In genomic region chr1:93823796-93824495, GRCm38 (mm10) we compare ENCODE assay signal across 11 mouse cellular contexts. TPM values are rescaled to one million over a fixed set of nuclear protein-coding genes. Genes with fewer than 3 reads are reported as not detected.
A peak's percentile ranks its signal among the peaks of the same experiment; 100 is the strongest.
DNase-seq lines count a peak whose midpoint lies in the region; ATAC-seq lines count a peak whose summit lies in the region.
"Had no signal": no experiment of that assay in that cellular context is flagged by ENCODE, and none has a peak within 500 bp of the region (broad histone marks: within the 10 kb centered on the region; RNA-seq: fewer than 3 reads in every experiment).

No protein-coding gene starts in this region.

- no peaks in the 10 kb centered on the region; the same call in 1 of the 2 replicates for H3K4me1 ChIP-seq in forebrain, embryonic 11.5 days (replicated peaks; ENCODE audit: control insufficient read depth, insufficient read depth, low read length)
- peaks cover 17% of the 10 kb centered on the region for H3K4me1 ChIP-seq in forebrain, embryonic 16.5 days (replicated peaks; ENCODE audit: control insufficient read depth, insufficient read depth, low read length)
- H3K4me1 ChIP-seq in lung, embryonic 15.5 days: peaks cover 5% of the 10 kb centered on the region
- peaks cover 6% of the 10 kb centered on the region; the same call in 1 of the 2 replicates for H3K4me1 ChIP-seq in intestine, embryonic 15.5 days (replicated peaks)
- H3K4me1 ChIP-seq in neural tube, embryonic 14.5 days (ENCODE audit: control insufficient read depth, insufficient read depth, low read length): peaks cover 10% of the 10 kb centered on the region; the same call in 1 of the 2 replicates

- no peak for DNase-seq in forebrain, embryonic 11.5 days (ENCODE audit: low spot score)
- DNase-seq in lung, adult 18-20 months: no peak
- DNase-seq in gastrocnemius, postnatal 4 days (ENCODE audit: low spot score in 2 of 2): no peak
- DNase-seq in thymus, postnatal 25 days: no peak
- DNase-seq: adrenal gland, postnatal 36 days; thymus, postnatal 14 days had no signal

- no peak overlapping the region; the same call in 1 of the 2 replicates for H3K9ac ChIP-seq in forebrain, embryonic 11.5 days (ENCODE audit: low read length)
- H3K9ac ChIP-seq in forebrain, embryonic 16.5 days (replicated peaks; ENCODE audit: low read depth, low read length): no peak overlapping the region
- H3K9ac ChIP-seq in lung, embryonic 15.5 days: no peak overlapping the region
- H3K9ac ChIP-seq in intestine, embryonic 15.5 days: peak overlapping the region; percentile 66; the same call in 1 of the 2 replicates
- H3K9ac ChIP-seq in neural tube, embryonic 14.5 days (replicated peaks; ENCODE audit: low read depth, low read length): no peak overlapping the region

- H3K4me3 ChIP-seq in forebrain, embryonic 11.5 days (ENCODE audit: low read depth, low read length): no peak overlapping the region
- H3K4me3 ChIP-seq in forebrain, embryonic 16.5 days (replicated peaks; ENCODE audit: low read length): no peak overlapping the region
- H3K4me3 ChIP-seq in lung, embryonic 15.5 days: no peak overlapping the region
- peak overlapping the region; percentile 52; the same call in 1 of the 2 replicates for H3K4me3 ChIP-seq in intestine, embryonic 15.5 days (replicated peaks)
- peak overlapping the region; percentile 55; the same call in 1 of the 2 replicates for H3K4me3 ChIP-seq in neural tube, embryonic 14.5 days (ENCODE audit: low read depth, low read length)

- no peaks in the 10 kb centered on the region for H3K9me3 ChIP-seq in forebrain, embryonic 11.5 days (ENCODE audit: control insufficient read depth, low read length)
- H3K9me3 ChIP-seq in forebrain, embryonic 16.5 days (ENCODE audit: control insufficient read depth, low read length): no peaks in the 10 kb centered on the region
- no peaks in the 10 kb centered on the region for H3K9me3 ChIP-seq in lung, embryonic 15.5 days
- H3K9me3 ChIP-seq in intestine, embryonic 15.5 days: no peaks in the 10 kb centered on the region
- no peaks in the 10 kb centered on the region for H3K9me3 ChIP-seq in neural tube, embryonic 14.5 days (ENCODE audit: control insufficient read depth, low read length)

- no peaks in the 10 kb centered on the region for H3K27me3 ChIP-seq in forebrain, embryonic 11.5 days (ENCODE audit: control insufficient read depth, insufficient read depth, low read length)
- no peaks in the 10 kb centered on the region for H3K27me3 ChIP-seq in forebrain, embryonic 16.5 days (replicated peaks; ENCODE audit: control insufficient read depth, insufficient read depth, low read length)
- no peaks in the 10 kb centered on the region for H3K27me3 ChIP-seq in lung, embryonic 15.5 days
- no peaks in the 10 kb centered on the region for H3K27me3 ChIP-seq in intestine, embryonic 15.5 days (replicated peaks)
- H3K27me3 ChIP-seq in neural tube, embryonic 14.5 days (ENCODE audit: control insufficient read depth, insufficient read depth, low read length): no peaks in the 10 kb centered on the region

- H3K27ac ChIP-seq in forebrain, embryonic 11.5 days (ENCODE audit: low read depth, low read length): peak overlapping the region; percentile 72; the same call in 1 of the 2 replicates
- no peak overlapping the region for H3K27ac ChIP-seq in forebrain, embryonic 16.5 days (ENCODE audit: low read length)
- no peak overlapping the region for H3K27ac ChIP-seq in lung, embryonic 15.5 days
- H3K27ac ChIP-seq in intestine, embryonic 15.5 days: peak overlapping the region; percentile 96
- H3K27ac ChIP-seq in neural tube, embryonic 14.5 days (ENCODE audit: low read depth, low read length): peak overlapping the region; percentile 95

- no peak overlapping the region; the same call in 1 of the 2 replicates for H3K4me2 ChIP-seq in forebrain, embryonic 11.5 days (ENCODE audit: low read depth, low read length, severe bottlenecking)
- H3K4me2 ChIP-seq in forebrain, embryonic 16.5 days (ENCODE audit: low read length): no peak overlapping the region
- H3K4me2 ChIP-seq in lung, embryonic 15.5 days: peak overlapping the region; percentile 65; the same call in 1 of the 2 replicates
- H3K4me2 ChIP-seq in intestine, embryonic 15.5 days (replicated peaks): peak overlapping the region; percentile 83
- peak overlapping the region; percentile 66; the same call in 1 of the 2 replicates for H3K4me2 ChIP-seq in neural tube, embryonic 14.5 days (ENCODE audit: low read depth, low read length)

- no peak for ATAC-seq in forebrain, embryonic 11.5 days (replicated peaks; ENCODE audit: low FRiP score)
- ATAC-seq in forebrain, embryonic 16.5 days: no peak
- no peak for ATAC-seq in lung, embryonic 15.5 days (ENCODE audit: borderline replicate concordance, extremely low read depth, low FRiP score, low TSS enrichment)
- no peak for ATAC-seq in intestine, embryonic 15.5 days
- no peak for ATAC-seq in neural tube, embryonic 14.5 days (ENCODE audit: low read depth)

- WGBS in forebrain, embryonic 11.5 days: 82% methylated on average over 3 of the region's 3 CpGs
- 73% methylated on average over 3 of the region's 3 CpGs for WGBS in forebrain, embryonic 16.5 days
- 64% methylated on average over 3 of the region's 3 CpGs for WGBS in lung, embryonic 15.5 days
- 83% methylated on average over 3 of the region's 3 CpGs for WGBS in intestine, embryonic 15.5 days
- 79% methylated on average over 3 of the region's 3 CpGs for WGBS in neural tube, embryonic 14.5 days

- H3K36me3 ChIP-seq in forebrain, embryonic 11.5 days (ENCODE audit: control insufficient read depth, insufficient read depth, low read length): peaks cover 3% of the 10 kb centered on the region
- H3K36me3 ChIP-seq in forebrain, embryonic 16.5 days (ENCODE audit: control insufficient read depth, insufficient read depth): peaks cover 2% of the 10 kb centered on the region; the same call in 1 of the 2 replicates
- peaks cover 25% of the 10 kb centered on the region for H3K36me3 ChIP-seq in lung, embryonic 15.5 days
- peaks cover 7% of the 10 kb centered on the region; the same call in 1 of the 2 replicates for H3K36me3 ChIP-seq in intestine, embryonic 15.5 days
- H3K36me3 ChIP-seq in neural tube, embryonic 14.5 days (ENCODE audit: control insufficient read depth, insufficient read depth, low read length): peaks cover 11% of the 10 kb centered on the region

RNA-seq across cellular contexts. Expression of gene D2hgdh, which starts 0.8 kb away (rescaled TPM):
- 11.5 and 12.5 TPM in 2 replicates for polyA plus RNA-seq in forebrain, embryonic 11.5 days (2014; fragmentation: Nextera tagmentation; extraction: Ambion mirVana)
- polyA plus RNA-seq in forebrain, embryonic 16.5 days (2015; fragmentation: Nextera tagmentation; extraction: Ambion mirVana): 17.2 and 19.5 TPM in 2 replicates
- polyA plus RNA-seq in lung, embryonic 15.5 days (2015; fragmentation: Nextera tagmentation; extraction: Ambion mirVana): 12.5 and 14.9 TPM in 2 replicates
- 14.0 and 14.1 TPM in 2 replicates for polyA plus RNA-seq in intestine, embryonic 15.5 days (2015; fragmentation: Nextera tagmentation; extraction: Ambion mirVana)
- 12.3 and 14.7 TPM in 2 replicates for polyA plus RNA-seq in neural tube, embryonic 14.5 days (2014; fragmentation: Nextera tagmentation; extraction: Ambion mirVana)
- total RNA-seq in gastrocnemius, postnatal 4 days (2021): 10 to 100 TPM; 19.6 to 24.0 TPM

RNA-seq across cellular contexts. Expression of gene Ing5, which starts 20.2 kb away (rescaled TPM):
- 22.9 and 24.9 TPM in 2 replicates for polyA plus RNA-seq in forebrain, embryonic 11.5 days (2014; fragmentation: Nextera tagmentation; extraction: Ambion mirVana)
- 11.9 and 12.3 TPM in 2 replicates for polyA plus RNA-seq in forebrain, embryonic 16.5 days (2015; fragmentation: Nextera tagmentation; extraction: Ambion mirVana)
- 20.6 and 22.3 TPM in 2 replicates for polyA plus RNA-seq in lung, embryonic 15.5 days (2015; fragmentation: Nextera tagmentation; extraction: Ambion mirVana)
- 16.8 and 17.6 TPM in 2 replicates for polyA plus RNA-seq in intestine, embryonic 15.5 days (2015; fragmentation: Nextera tagmentation; extraction: Ambion mirVana)
- polyA plus RNA-seq in neural tube, embryonic 14.5 days (2014; fragmentation: Nextera tagmentation; extraction: Ambion mirVana): 9.4 and 10.2 TPM in 2 replicates
- total RNA-seq in gastrocnemius, postnatal 4 days (2021): 1 to 10 TPM; 6.5 to 7.9 TPM

RNA-seq across cellular contexts. Expression of gene Dtymk, which starts 22.2 kb away (rescaled TPM):
- polyA plus RNA-seq in forebrain, embryonic 11.5 days (2014; fragmentation: Nextera tagmentation; extraction: Ambion mirVana): 267 and 282 TPM in 2 replicates
- 180 and 189 TPM in 2 replicates for polyA plus RNA-seq in forebrain, embryonic 16.5 days (2015; fragmentation: Nextera tagmentation; extraction: Ambion mirVana)
- polyA plus RNA-seq in lung, embryonic 15.5 days (2015; fragmentation: Nextera tagmentation; extraction: Ambion mirVana): 258 and 260 TPM in 2 replicates
- polyA plus RNA-seq in intestine, embryonic 15.5 days (2015; fragmentation: Nextera tagmentation; extraction: Ambion mirVana): 218 and 226 TPM in 2 replicates
- polyA plus RNA-seq in neural tube, embryonic 14.5 days (2014; fragmentation: Nextera tagmentation; extraction: Ambion mirVana): 152 and 153 TPM in 2 replicates
- total RNA-seq in gastrocnemius, postnatal 4 days (2021): 10 to 100 TPM; 64.3 to 65.5 TPM

RNA-seq across cellular contexts. Expression of gene Gal3st2, which starts 37.2 kb away (rescaled TPM):
- not detected in 2 replicates for polyA plus RNA-seq in forebrain, embryonic 11.5 days (2014; fragmentation: Nextera tagmentation; extraction: Ambion mirVana)
- not detected in 2 replicates for polyA plus RNA-seq in forebrain, embryonic 16.5 days (2015; fragmentation: Nextera tagmentation; extraction: Ambion mirVana)
- polyA plus RNA-seq in lung, embryonic 15.5 days (2015; fragmentation: Nextera tagmentation; extraction: Ambion mirVana): 0.06 and 0.15 TPM in 2 replicates
- 0.05 and 0.44 TPM in 2 replicates for polyA plus RNA-seq in intestine, embryonic 15.5 days (2015; fragmentation: Nextera tagmentation; extraction: Ambion mirVana)
- not detected in 2 replicates for polyA plus RNA-seq in neural tube, embryonic 14.5 days (2014; fragmentation: Nextera tagmentation; extraction: Ambion mirVana)
- total RNA-seq in gastrocnemius, postnatal 4 days (2021): under 1 TPM; 0.73 to 0.74 TPM
- total RNA-seq: adrenal gland, postnatal 36 days; hematopoietic stem cell, adult 5-6 weeks had no signal

Comparison
In these comparisons a context has a peak if more than half of its experiments do, and no peak if none do; other contexts are left out.
1. H3K27ac ChIP-seq: peak in forebrain, embryonic 11.5 days (single experiment), intestine, embryonic 15.5 days (single experiment) and neural tube, embryonic 14.5 days (single experiment); none in forebrain, embryonic 16.5 days (single experiment) and lung, embryonic 15.5 days (single experiment).
2. H3K4me2 ChIP-seq: peak in lung, embryonic 15.5 days (single experiment), intestine, embryonic 15.5 days (single experiment) and neural tube, embryonic 14.5 days (single experiment); none in forebrain, embryonic 11.5 days (single experiment) and forebrain, embryonic 16.5 days (single experiment).
3. H3K4me3 ChIP-seq: peak in intestine, embryonic 15.5 days (single experiment) and neural tube, embryonic 14.5 days (single experiment); none in forebrain, embryonic 11.5 days (single experiment), forebrain, embryonic 16.5 days (single experiment) and lung, embryonic 15.5 days (single experiment).